Mouse (Mus musculus) layer of hippocampus, postnatal 14 days (tissue): Measurements from ENCODE around the gene Amigo3. TPM values are rescaled to one million over a fixed set of nuclear protein-coding genes. Genes with fewer than 3 reads are reported as not detected.
A peak's percentile ranks its signal among the peaks of the same experiment; 100 is the strongest.

Experiments used
- DNase-seq, 2 experiments: peaks; one replicate each; pipeline ENCODE4 v3.0.0; 2021 to 2022; ENCODE audit warnings: low spot score in 2 of 2, mixed read lengths in 1 of 2
- microRNA-seq, 2 experiments: library from miRNA; unstranded; fragments of <30 nt; microRNA quantifications; one replicate each; pipeline ENCODE4 v1.2.0; 2021
- total RNA-seq, 2 experiments: library from RNA; stranded (reverse); gene quantifications; 2 replicates each; pipeline ENCODE4 v1.2.3; 2021

Amigo3 gene
- total RNA-seq, 2 experiments from 2014 or later = 2.2 to 2.8 TPM

DNA sequence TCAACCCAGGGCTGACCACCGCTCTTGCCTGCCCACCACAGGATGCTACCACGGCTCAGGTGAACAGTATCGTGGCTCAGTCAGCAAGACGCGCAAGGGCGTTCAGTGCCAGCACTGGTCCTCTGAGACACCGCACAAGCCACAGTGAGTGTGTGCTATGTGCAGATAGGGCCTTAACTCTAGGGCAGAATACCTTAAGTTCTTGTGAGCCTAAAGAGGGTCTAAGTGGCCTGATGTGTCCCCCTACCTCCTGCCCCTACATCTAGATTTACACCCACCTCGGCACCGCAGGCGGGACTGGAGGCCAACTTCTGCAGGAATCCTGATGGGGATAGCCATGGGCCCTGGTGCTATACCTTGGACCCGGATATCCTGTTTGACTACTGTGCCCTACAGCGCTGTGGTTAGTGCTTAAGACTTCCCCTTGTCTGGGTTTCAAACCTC lies 30.1 kb downstream of the Amigo3 start, which contains the start of gene Rnf123:
Gene Rnf123, minus strand, starts transcription at position 359 of the 444 bp plus-strand sequence.
- no peak for DNase-seq

DNA sequence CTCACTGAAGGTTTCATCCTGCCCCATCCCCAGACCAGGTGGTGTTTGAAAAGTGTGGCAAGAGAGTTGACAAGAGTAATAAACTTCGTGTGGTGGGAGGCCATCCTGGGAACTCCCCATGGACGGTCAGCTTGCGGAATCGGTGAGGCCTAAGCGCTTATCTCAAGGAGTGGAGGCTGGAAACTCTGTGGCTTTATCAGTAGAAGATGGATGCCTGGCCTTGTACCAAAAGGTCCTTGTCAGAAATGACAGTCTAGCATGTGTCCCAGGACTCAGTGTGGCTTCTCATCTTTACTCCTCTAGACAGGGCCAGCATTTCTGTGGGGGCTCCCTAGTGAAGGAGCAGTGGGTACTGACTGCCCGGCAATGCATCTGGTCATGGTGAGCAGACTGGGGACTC lies 30.6 kb downstream of the Amigo3 start:
- DNase-seq = no peak

DNA sequence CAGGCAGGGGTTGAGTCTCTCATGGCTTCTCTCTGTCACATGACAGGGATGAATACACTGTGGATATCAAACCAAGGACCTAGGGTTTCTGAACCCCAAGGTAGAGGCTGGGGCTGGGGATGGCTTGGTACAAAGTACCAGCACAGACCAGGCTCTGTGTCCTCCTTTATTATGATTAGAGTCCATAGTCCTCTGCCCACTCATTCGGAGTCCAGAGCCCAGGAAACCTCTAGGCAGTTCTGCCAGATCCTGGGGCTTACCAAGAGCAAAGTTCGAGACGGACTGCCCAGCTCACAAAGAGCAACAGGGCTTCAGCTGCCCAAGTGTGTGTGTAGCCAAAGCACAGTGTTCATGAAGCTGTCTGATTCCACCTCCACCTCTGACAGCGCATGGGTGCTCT lies 32.3 kb downstream of the Amigo3 start:
- DNase-seq = no peak

DNA sequence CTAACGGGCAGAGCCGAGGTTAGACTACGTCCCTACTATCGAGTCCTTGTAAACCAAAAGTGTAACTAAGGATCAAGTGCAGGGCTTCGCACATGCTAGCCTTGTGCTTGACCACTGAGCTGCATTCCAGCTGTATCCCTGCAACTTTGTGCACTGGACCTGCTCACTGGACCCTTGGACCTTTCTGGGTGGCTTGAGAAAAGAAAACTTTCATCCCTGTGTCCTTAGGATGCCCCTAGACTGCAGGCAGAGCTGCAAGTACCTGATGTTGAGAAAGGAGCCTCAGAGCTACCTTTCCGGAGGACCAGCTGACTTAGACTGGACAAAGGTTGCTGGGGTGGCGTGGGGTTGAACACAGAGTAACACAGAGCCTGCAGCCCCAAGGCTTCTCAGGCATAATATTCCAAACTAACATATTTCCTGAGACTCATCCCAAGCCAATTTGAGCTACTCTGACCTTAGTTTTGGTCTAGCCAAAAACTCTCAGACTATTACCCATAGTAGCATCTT lies 37.7 kb downstream of the Amigo3 start:
- DNase-seq = no peak

DNA sequence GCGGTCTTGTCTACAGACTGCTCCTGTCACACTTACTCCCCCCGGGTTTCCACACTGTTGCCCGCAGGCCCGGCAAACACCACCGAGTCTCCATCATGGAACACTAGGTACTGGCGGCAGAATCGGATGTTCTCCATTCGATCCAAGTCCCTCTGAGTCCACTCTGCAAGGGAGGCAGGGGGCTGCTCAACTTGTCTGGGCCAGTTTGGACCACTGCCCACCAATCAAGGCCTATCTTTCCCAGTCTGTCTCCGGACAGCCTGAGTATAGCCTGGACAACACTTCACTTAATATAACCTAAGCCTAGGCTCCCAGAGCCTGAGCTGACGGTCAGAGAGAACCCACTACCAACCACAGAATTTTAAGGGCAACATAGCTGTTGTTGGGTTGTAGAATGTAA lies 40.6 kb downstream of the Amigo3 start:
- no peak for DNase-seq

DNA sequence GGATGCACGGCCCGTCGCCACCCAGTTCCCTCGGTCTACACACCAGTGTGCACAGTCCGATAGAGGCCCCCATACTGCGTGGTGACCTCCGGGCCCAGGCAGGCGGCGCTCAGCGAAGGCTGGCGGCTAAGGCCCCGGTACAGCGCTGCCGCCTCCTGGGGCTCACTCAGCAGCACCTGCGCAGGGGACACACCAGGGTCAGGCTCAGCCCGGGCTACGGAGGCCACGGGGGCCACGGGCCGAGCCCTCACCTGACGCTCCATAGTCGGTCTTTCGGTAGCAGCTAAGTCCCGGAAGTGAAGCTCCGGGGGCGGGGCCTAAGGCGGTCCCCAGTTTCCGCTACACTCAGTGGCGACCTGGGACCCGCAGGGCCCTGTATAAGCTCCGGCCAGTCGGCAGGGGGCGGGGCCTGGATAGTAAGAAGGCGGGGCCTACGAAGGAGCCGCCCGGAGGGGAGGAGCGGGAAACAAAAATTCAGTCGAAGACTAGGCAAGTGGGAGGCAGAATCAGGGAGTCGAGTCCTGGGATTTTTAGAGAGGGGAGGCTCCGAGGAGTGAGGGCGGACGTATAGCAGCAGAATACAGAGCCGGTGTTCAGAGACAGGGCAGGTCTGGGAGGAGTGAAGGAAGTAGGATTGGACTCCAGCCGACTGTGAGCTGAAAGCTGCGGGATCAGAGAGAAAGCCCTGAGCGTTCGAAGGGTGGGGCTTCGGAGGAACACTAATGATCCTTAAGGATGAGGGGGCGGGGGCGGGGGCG lies 41.4 kb downstream of the Amigo3 start, which contains the start of gene Apeh:
Gene Apeh, minus strand, starts transcription at position 423 of the 758 bp plus-strand sequence.
- peak; percentile 85 to 91 for DNase-seq

DNA sequence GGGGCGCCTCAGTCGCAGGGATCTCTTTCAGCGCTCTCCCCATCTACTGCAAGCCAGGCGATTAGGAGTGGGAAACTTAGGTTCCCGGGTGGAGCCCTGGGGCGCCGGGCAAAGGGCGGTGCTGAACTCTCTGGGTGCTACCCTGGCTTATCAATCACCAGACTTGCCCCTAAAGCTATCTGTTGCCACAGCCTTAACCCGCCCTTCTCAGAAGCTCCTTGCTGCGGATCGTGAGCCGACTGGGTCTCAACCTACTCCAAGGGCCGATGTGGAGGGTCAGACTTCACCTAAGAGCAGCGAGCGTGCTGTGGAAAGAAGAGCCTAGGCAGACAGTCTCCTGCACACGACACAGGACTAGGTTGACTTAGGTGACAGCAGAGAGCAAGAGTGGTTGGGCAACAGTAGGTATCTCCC lies 42.0 kb downstream of the Amigo3 start:
- DNase-seq = no peak

DNA sequence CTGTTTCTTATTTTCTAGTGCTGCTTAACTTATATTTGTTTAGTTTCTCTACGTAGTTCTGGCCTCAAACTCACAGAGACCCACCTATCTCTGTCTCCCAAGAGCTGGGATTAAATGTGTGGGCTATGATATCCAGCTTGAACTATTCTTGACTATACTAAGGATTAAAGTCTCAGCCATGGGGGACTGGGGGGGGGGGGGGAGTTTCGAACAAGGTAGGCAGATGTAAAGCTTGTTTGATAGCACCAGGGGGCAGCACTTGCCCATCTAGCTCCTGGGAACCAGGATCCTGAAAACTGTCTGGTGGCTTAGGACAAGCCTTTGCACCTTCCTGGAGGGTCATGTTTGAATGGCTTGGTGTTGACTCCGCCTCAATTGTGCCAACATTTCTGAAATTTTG lies 42.6 kb downstream of the Amigo3 start:
- peak in 1 of 2 experiments; percentile 64 for DNase-seq

DNA sequence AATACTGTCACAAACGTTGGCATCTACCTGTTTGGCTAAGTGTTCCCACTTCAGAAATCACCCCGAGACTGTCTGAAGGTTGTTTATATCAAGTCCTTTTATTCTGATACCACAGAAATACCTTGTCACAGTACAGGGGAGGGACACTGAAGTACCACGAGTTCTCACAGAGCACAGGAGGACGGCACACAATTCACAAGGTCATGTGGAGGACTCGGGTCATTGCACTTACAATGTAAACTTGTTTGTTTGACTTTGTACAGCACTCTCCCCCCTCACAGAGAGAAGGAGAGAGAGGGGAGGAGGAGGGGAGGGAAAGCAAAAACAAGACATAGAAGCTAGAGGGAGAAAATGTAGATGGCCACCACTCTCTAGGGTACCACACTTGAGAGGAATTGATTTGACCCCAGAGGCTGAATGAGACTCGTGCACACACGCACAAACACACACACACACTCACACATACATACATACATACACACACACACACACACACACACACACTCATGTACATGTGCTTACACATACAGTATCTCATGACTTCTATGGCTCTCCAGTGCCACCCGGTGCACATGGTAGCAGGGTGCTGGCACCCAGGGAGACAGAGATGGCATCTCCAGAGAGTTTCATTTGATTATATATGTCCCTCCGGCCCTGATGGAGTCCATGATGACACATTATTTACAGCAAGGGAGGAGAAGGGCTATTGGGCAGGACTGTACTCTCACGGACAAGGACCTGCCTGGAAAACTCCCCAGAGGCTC lies 43.2 kb downstream of the Amigo3 start:
- no peak for DNase-seq

DNA sequence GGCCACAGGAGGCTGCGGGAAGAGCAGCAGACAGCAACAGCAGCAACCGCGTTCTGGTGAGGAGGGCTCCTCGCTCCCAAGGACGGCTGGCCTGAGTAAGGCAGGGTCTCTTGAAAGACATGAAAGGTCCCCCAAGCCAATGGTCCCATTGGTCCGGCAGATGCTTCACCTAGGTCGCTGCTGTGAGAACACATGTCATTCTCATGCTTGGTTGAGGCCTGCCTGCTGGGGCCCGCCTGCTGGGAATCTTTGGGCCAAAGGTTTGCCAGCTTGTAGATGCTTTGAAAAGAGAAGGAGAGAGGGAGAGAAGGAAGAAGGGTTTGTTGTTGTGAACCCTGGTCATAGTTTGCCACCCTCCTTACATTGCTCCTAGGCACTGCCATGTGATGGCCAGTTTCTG lies 46.7 kb downstream of the Amigo3 start:
- DNase-seq = no peak

DNA sequence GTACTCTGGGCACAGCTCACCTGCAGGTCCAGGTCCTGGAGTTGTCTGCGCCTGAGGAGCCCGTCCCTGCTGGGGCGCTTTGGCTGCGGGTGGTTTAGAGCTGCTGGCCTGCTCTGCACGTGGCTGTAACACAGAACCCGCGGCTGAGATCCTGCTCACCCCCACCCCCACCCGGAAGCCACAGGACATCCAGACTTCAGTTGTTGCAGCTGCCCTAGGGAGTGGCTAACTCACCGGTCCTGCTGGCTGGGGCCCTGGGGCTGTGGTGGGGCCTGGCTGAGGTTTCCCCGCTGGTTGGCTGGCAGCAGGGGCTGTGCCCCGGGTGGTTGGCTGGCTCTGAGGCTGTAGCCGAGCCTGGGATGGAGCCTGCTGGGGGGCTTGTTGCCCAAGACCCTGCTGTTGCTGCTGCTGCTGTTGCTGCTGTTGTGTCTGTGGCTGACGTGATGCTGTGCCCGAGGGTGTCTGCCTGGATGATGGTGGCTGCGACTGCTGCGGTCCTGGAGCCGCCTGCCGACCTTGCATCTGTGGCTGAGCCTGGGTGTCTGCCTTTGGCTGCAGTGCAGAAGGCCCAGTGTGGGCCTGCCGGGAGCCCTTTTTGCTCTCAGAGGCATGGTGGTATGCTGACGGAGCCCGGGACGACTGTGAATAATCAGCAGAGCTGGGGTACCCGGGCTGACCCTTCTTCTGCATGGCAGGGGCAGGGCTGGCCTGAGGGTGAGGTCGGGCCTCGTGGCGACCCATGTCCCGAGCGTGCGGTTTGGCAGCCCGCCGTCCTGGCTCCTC lies 52.0 kb downstream of the Amigo3 start:
- DNase-seq = no peak

Small RNAs within 50 kb of the gene (microRNA-seq; reads per million reads assigned to microRNA genes)
- gene Gm47303 (0 to 0.23 reads per million in 2 experiments), gene Mir7088 (0 reads per million in 2 experiments)

Other genes with a start within 250 kb of the Amigo3 start
- gene Rbm6, start 179.9 kb upstream of the Amigo3 start, total RNA-seq = 10 to 100 TPM; 57.7 to 60.2 TPM
- gene Mon1a, start 165.0 kb upstream of the Amigo3 start, total RNA-seq = 10 to 100 TPM; 17.0 to 20.9 TPM
- 1 to 10 TPM; 1.8 to 2.9 TPM for gene Mst1r, start 146.3 kb upstream of the Amigo3 start, total RNA-seq
- not detected for gene Actl11, start 124.7 kb upstream of the Amigo3 start, total RNA-seq
- gene Camkv, start 117.5 kb upstream of the Amigo3 start, total RNA-seq = 100 to 1,000 TPM; 497 to 516 TPM
- 10 to 100 TPM; 22.3 to 23.8 TPM for gene Traip, start 103.0 kb upstream of the Amigo3 start, total RNA-seq
- gene Uba7, start 77.7 kb upstream of the Amigo3 start, total RNA-seq = 1 to 10 TPM; 2.7 to 3.2 TPM
- gene Gm20661, start 70.1 kb upstream of the Amigo3 start, total RNA-seq = 1 to 10 TPM; 1.2 to 1.6 TPM
- 10 to 100 TPM in 1 of 2 experiments, 1 to 10 TPM in 1; 9.2 to 11.5 TPM for gene Inka1, start 67.3 kb upstream of the Amigo3 start, total RNA-seq
- 1 to 10 TPM; 4.0 TPM for gene Cdhr4, start 60.7 kb upstream of the Amigo3 start, total RNA-seq
- 1 to 10 TPM in 1 of 2 experiments, not detected in 1; 1.1 TPM for gene Gm20662, start 56.8 kb upstream of the Amigo3 start, total RNA-seq
- gene Ip6k1, start 50.7 kb upstream of the Amigo3 start, total RNA-seq = 100 to 1,000 TPM; 178 to 188 TPM
- gene Gmppb, start 3.9 kb upstream of the Amigo3 start, total RNA-seq = 10 to 100 TPM; 14.7 to 17.5 TPM
- gene Mst1, start 27.3 kb downstream of the Amigo3 start, total RNA-seq = not detected
- 10 to 100 TPM; 84.9 to 86.8 TPM for gene Rnf123, start 30.2 kb downstream of the Amigo3 start, total RNA-seq
- gene Apeh, start 41.4 kb downstream of the Amigo3 start, total RNA-seq = 10 to 100 TPM; 39.4 to 42.8 TPM
- gene Bsn, start 137.2 kb downstream of the Amigo3 start, total RNA-seq = 100 to 1,000 TPM; 203 to 219 TPM
- gene Dag1, start 210.8 kb downstream of the Amigo3 start, total RNA-seq = 100 to 1,000 TPM; 119 to 120 TPM
- 10 to 100 TPM; 85.7 to 86.1 TPM for gene Nicn1, start 237.3 kb downstream of the Amigo3 start, total RNA-seq
- gene Amt, start 243.7 kb downstream of the Amigo3 start, total RNA-seq = 10 to 100 TPM; 27.1 to 27.9 TPM